26 mouse cellular contexts compared by ENCODE assay signal in genomic region chr4:35395583-35395877, GRCm38 (mm10).
DNase-seq lines count a peak whose midpoint lies in the region; ATAC-seq and TF ChIP-seq lines count a peak whose summit lies in the region.
"Had no signal": no experiment of that assay in that cellular context is flagged by ENCODE, and none has a peak within 500 bp of the region (broad histone marks: within the 10 kb centered on the region; RNA-seq: fewer than 3 reads in every experiment).

No protein-coding gene starts in this region.

- H3K4me3 ChIP-seq in hindbrain, embryonic 13.5 days = no peak overlapping the region
- no peak overlapping the region for H3K4me3 ChIP-seq in hindbrain, embryonic 10.5 days
- H3K4me3 ChIP-seq in midbrain, embryonic 13.5 days (replicated peaks) = no peak overlapping the region
- no peak overlapping the region for H3K4me3 ChIP-seq in midbrain, postnatal 0 days (ENCODE audit: low read depth, low read length)
- H3K4me3 ChIP-seq in midbrain, embryonic 15.5 days = no peak overlapping the region
- no peak overlapping the region for H3K4me3 ChIP-seq in neural tube, embryonic 14.5 days (ENCODE audit: low read depth, low read length)
- H3K4me3 ChIP-seq in intestine, embryonic 15.5 days (replicated peaks) = no peak overlapping the region
- H3K4me3 ChIP-seq: embryonic facial prominence, embryonic 10.5 days; embryonic facial prominence, embryonic 13.5 days; erythroblast, embryonic 14.5 days; heart, adult 2 months; heart, embryonic 10.5 days had no signal

- no peaks in the 10 kb centered on the region for H3K36me3 ChIP-seq in hindbrain, embryonic 13.5 days
- no peaks in the 10 kb centered on the region for H3K36me3 ChIP-seq in hindbrain, embryonic 10.5 days
- H3K36me3 ChIP-seq in midbrain, embryonic 13.5 days = no peaks in the 10 kb centered on the region
- no peaks in the 10 kb centered on the region for H3K36me3 ChIP-seq in midbrain, postnatal 0 days (ENCODE audit: insufficient read depth, low read length)
- no peaks in the 10 kb centered on the region for H3K36me3 ChIP-seq in midbrain, embryonic 15.5 days (replicated peaks)
- H3K36me3 ChIP-seq in neural tube, embryonic 14.5 days (ENCODE audit: control insufficient read depth, insufficient read depth, low read length) = no peaks in the 10 kb centered on the region
- H3K36me3 ChIP-seq in intestine, embryonic 15.5 days = no peaks in the 10 kb centered on the region
- H3K36me3 ChIP-seq: embryonic facial prominence, embryonic 10.5 days; embryonic facial prominence, embryonic 13.5 days; heart, embryonic 10.5 days had no signal

- peak; percentile 14; the same call in 1 of the 2 replicates for ATAC-seq in hindbrain, embryonic 13.5 days (ENCODE audit: low FRiP score)
- ATAC-seq in midbrain, embryonic 13.5 days = peak; percentile 62; the same call in 1 of the 2 replicates
- ATAC-seq in midbrain, postnatal 0 days (ENCODE audit: low FRiP score) = no peak
- peak; percentile 55; the same call in 1 of the 2 replicates for ATAC-seq in midbrain, embryonic 15.5 days (replicated peaks)
- peak; percentile 51; the same call in 1 of the 2 replicates for ATAC-seq in neural tube, embryonic 14.5 days (ENCODE audit: low read depth)
- ATAC-seq in intestine, embryonic 15.5 days = no peak
- ATAC-seq: activated CD4-positive, CD25-positive, alpha-beta regulatory T cell, adult 4 months; CD4-positive, CD25-positive, alpha-beta regulatory T cell, adult 4 months; forebrain, embryonic 16.5 days; hindbrain, postnatal 0 days had no signal

- no peak overlapping the region for H3K9ac ChIP-seq in hindbrain, embryonic 13.5 days
- H3K9ac ChIP-seq in midbrain, embryonic 13.5 days (replicated peaks) = no peak overlapping the region
- no peak overlapping the region for H3K9ac ChIP-seq in midbrain, postnatal 0 days (replicated peaks; ENCODE audit: low read length, poor library complexity, severe bottlenecking)
- H3K9ac ChIP-seq in midbrain, embryonic 15.5 days = no peak overlapping the region
- H3K9ac ChIP-seq in neural tube, embryonic 14.5 days (replicated peaks; ENCODE audit: low read depth, low read length) = no peak overlapping the region
- no peak overlapping the region for H3K9ac ChIP-seq in intestine, embryonic 15.5 days
- H3K9ac ChIP-seq: embryonic facial prominence, embryonic 13.5 days; hindbrain, embryonic 14.5 days had no signal

- H3K27me3 ChIP-seq in hindbrain, embryonic 13.5 days = no peaks in the 10 kb centered on the region
- H3K27me3 ChIP-seq in hindbrain, embryonic 10.5 days (ENCODE audit: insufficient read depth, poor library complexity, severe bottlenecking) = no peaks in the 10 kb centered on the region
- H3K27me3 ChIP-seq in midbrain, embryonic 13.5 days = no peaks in the 10 kb centered on the region
- no peaks in the 10 kb centered on the region for H3K27me3 ChIP-seq in midbrain, postnatal 0 days (ENCODE audit: insufficient read depth, low read length)
- H3K27me3 ChIP-seq in midbrain, embryonic 15.5 days (replicated peaks) = no peaks in the 10 kb centered on the region
- H3K27me3 ChIP-seq in neural tube, embryonic 14.5 days (ENCODE audit: control insufficient read depth, insufficient read depth, low read length) = no peaks in the 10 kb centered on the region
- no peaks in the 10 kb centered on the region for H3K27me3 ChIP-seq in intestine, embryonic 15.5 days (replicated peaks)

- DNase-seq in hindbrain, embryonic 10.5 days (ENCODE audit: low spot score) = no peak
- no peak for DNase-seq in midbrain, postnatal 0 days (ENCODE audit: low spot score)
- no peak for DNase-seq in right cerebral cortex, adult 18-20 months
- DNase-seq: adrenal gland, adult 8-10 months; adrenal gland, postnatal 25 days; cerebellum, adult 11-12 months; cerebellum, adult 8-10 months; cerebellum, postnatal 10 days; cerebellum, postnatal 36 days; gastrocnemius, postnatal 10 days; gastrocnemius, postnatal 36 days; heart, adult 2 months had no signal

- peaks cover 8% of the 10 kb centered on the region; the same call in 1 of the 2 replicates for H3K4me1 ChIP-seq in hindbrain, embryonic 13.5 days (replicated peaks)
- no peaks in the 10 kb centered on the region for H3K4me1 ChIP-seq in hindbrain, embryonic 10.5 days (replicated peaks)
- peaks cover 8% of the 10 kb centered on the region for H3K4me1 ChIP-seq in midbrain, embryonic 13.5 days (replicated peaks)
- peaks cover 3% of the 10 kb centered on the region; the same call in 1 of the 2 replicates for H3K4me1 ChIP-seq in midbrain, postnatal 0 days (ENCODE audit: insufficient read depth, low read length)
- H3K4me1 ChIP-seq in midbrain, embryonic 15.5 days = peaks cover 10% of the 10 kb centered on the region
- H3K4me1 ChIP-seq in neural tube, embryonic 14.5 days (ENCODE audit: control insufficient read depth, insufficient read depth, low read length) = peaks cover 6% of the 10 kb centered on the region; the same call in 1 of the 2 replicates
- H3K4me1 ChIP-seq in intestine, embryonic 15.5 days (replicated peaks) = no peaks in the 10 kb centered on the region
- H3K4me1 ChIP-seq: embryonic facial prominence, embryonic 13.5 days; heart, embryonic 10.5 days had no signal

- H3K9me3 ChIP-seq in hindbrain, embryonic 13.5 days = no peaks in the 10 kb centered on the region
- no peaks in the 10 kb centered on the region for H3K9me3 ChIP-seq in hindbrain, embryonic 10.5 days
- H3K9me3 ChIP-seq in midbrain, embryonic 13.5 days = no peaks in the 10 kb centered on the region
- no peaks in the 10 kb centered on the region for H3K9me3 ChIP-seq in midbrain, postnatal 0 days (ENCODE audit: low read length)
- H3K9me3 ChIP-seq in midbrain, embryonic 15.5 days = no peaks in the 10 kb centered on the region
- H3K9me3 ChIP-seq in neural tube, embryonic 14.5 days (ENCODE audit: control insufficient read depth, low read length) = no peaks in the 10 kb centered on the region
- H3K9me3 ChIP-seq in intestine, embryonic 15.5 days = no peaks in the 10 kb centered on the region
- H3K9me3 ChIP-seq: embryonic facial prominence, embryonic 13.5 days; heart, embryonic 10.5 days had no signal

- no peak overlapping the region for H3K4me2 ChIP-seq in hindbrain, embryonic 13.5 days
- peak overlapping the region; percentile 25; the same call in 1 of the 2 replicates for H3K4me2 ChIP-seq in midbrain, embryonic 13.5 days (replicated peaks)
- no peak overlapping the region for H3K4me2 ChIP-seq in midbrain, postnatal 0 days (ENCODE audit: low read depth, low read length, poor library complexity, severe bottlenecking)
- H3K4me2 ChIP-seq in midbrain, embryonic 15.5 days = no peak overlapping the region
- H3K4me2 ChIP-seq in neural tube, embryonic 14.5 days (ENCODE audit: low read depth, low read length) = no peak overlapping the region
- no peak overlapping the region for H3K4me2 ChIP-seq in intestine, embryonic 15.5 days (replicated peaks)
- H3K4me2 ChIP-seq: embryonic facial prominence, embryonic 13.5 days had no signal

- peak overlapping the region; percentile 19; the same call in 1 of the 2 replicates for H3K27ac ChIP-seq in hindbrain, embryonic 13.5 days
- H3K27ac ChIP-seq in hindbrain, embryonic 10.5 days = no peak overlapping the region
- 0 out of 2 replicates have a peak overlapping the region, but pooled peaks have one; percentile 42 for H3K27ac ChIP-seq in midbrain, embryonic 13.5 days
- H3K27ac ChIP-seq in midbrain, postnatal 0 days (ENCODE audit: low read depth, low read length) = no peak overlapping the region
- H3K27ac ChIP-seq in midbrain, embryonic 15.5 days = peak overlapping the region; percentile 56; the same call in 1 of the 2 replicates
- H3K27ac ChIP-seq in neural tube, embryonic 14.5 days (ENCODE audit: low read depth, low read length) = no peak overlapping the region; the same call in 1 of the 2 replicates
- H3K27ac ChIP-seq in intestine, embryonic 15.5 days = no peak overlapping the region
- H3K27ac ChIP-seq: embryonic facial prominence, embryonic 10.5 days; embryonic facial prominence, embryonic 13.5 days; heart, adult 2 months; heart, embryonic 10.5 days; hindbrain, embryonic 14.5 days; hindbrain, postnatal 0 days had no signal

- TF ChIP-seq CTCF in midbrain, postnatal 0 days (IDR thresholded peaks at IDR 0.05) = no peak

- 71% methylated on average over 5 of the region's 5 CpGs for WGBS in hindbrain, embryonic 13.5 days
- WGBS in hindbrain, embryonic 10.5 days = 92% methylated on average over 5 of the region's 5 CpGs
- WGBS in midbrain, embryonic 13.5 days = 65% methylated on average over 5 of the region's 5 CpGs
- 64% methylated on average over 5 of the region's 5 CpGs for WGBS in midbrain, postnatal 0 days
- 56% methylated on average over 5 of the region's 5 CpGs for WGBS in midbrain, embryonic 15.5 days
- 70% methylated on average over 5 of the region's 5 CpGs for WGBS in neural tube, embryonic 14.5 days
- WGBS in intestine, embryonic 15.5 days = 88% methylated on average over 5 of the region's 5 CpGs

Comparison
In these comparisons a context has a peak if more than half of its experiments do, and no peak if none do; other contexts are left out.
1. ATAC-seq: peak in hindbrain, embryonic 13.5 days (single experiment), midbrain, embryonic 13.5 days (single experiment), midbrain, embryonic 15.5 days (single experiment) and neural tube, embryonic 14.5 days (single experiment); none in midbrain, postnatal 0 days (single experiment) and intestine, embryonic 15.5 days (single experiment).
2. H3K27ac ChIP-seq: peak in hindbrain, embryonic 13.5 days (single experiment), midbrain, embryonic 13.5 days (single experiment) and midbrain, embryonic 15.5 days (single experiment); none in hindbrain, embryonic 10.5 days (single experiment), midbrain, postnatal 0 days (single experiment), neural tube, embryonic 14.5 days (single experiment) and intestine, embryonic 15.5 days (single experiment).